Mouse (Mus musculus) CD4-positive, CD25-positive, alpha-beta regulatory T cell, adult 4 months (primary cell): ENCODE data around the gene Ccdc6. TPM values are rescaled to one million over a fixed set of nuclear protein-coding genes. Genes with fewer than 3 reads are reported as not detected.

Experiments
- ATAC-seq: one replicate; pipeline ENCODE4 v1.8.0; 2017
- polyA plus RNA-seq, 2 experiments: library from polyadenylated mRNA; unstranded; fragments of 100-300 nt; shearing (Covaris generic); gene quantifications; one replicate each; pipeline ENCODE4 v1.2.1; 2017

The Ccdc6 gene
- polyA plus RNA-seq: 10 to 100 TPM; 28.7 to 30.9 TPM

DNA sequence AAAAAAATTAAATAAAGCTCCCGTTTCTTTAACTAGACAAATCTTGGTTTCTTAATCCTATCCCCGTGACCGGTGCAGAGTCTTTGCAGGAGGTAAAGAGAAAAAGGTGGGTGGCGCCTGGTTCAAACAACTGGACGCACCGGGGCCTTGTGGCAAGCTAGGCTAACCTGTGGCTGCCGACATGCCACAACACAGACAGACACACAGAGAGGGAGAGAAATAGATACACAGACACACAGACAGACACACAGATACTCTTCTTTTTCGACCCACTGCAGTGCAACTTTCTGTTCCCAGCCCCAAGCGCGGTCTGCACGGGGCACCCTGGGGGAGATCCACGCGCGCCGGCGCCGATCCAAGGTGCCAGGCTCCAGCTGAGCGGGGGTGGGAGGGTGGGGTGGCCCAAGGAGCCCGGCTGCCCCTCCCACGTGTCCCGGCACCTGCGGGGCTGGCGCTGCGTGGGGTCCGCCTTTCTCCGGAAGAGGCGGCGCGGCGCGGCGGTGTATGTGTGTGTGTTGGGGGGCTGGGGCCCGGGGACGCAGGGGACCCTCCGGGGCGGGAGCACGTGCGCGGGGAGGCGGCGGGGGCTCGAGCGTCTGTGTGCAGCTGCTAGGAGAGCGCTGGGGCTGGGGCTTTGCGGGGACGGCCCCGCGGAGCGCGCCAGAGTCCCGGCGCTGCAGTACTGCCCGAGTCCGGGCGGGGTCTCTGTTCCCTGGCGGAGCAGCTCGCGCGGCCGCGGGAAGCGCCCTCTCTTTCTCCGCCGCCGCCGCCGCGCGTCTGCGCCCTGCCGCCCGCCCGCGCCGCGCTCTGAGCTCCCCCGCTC is at the start of gene Ccdc6:
Gene Ccdc6 (plus strand): TSS at position 756 of the 823 bp plus-strand sequence.
- ATAC-seq: peak; percentile 76

DNA sequence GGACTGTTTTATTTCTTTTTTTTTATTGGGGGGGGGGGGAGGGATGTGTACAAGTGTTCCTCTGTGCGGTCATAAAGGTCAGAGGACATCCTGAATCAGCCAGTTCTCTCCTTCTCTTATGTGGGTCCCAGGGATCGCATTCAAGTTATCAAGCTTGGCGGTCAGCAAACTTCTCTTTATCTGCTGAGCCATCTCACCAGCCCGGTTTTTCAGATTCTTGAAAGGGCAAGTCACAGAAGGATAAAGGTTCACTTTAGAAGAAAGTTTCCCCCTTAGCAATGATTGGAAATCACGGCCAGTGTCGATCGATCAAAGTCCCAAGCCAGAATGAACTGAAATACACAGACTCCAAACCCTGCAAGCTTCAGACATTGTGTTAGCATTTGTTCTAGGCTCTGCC is 47.1 kb upstream of the Ccdc6 start:
- no peak for ATAC-seq

DNA sequence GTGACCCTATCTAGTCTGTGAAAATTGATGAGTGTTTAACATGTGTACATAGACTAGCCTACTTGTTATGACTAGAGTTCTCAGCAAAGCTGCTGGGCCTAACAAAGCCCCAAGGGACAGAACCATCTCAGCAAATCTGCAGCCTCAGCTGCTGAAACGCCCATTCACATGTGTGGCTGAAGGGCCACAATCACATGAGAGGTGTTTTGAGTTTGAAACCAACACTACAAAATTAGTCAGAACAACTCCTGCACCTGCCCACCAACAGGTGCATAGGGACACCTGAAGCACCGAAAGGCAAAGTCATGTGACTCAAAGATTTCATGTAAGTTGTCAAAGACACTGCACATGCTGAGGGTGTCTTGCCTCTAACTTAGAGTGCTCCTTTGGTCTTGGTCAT is 41.6 kb upstream of the Ccdc6 start:
- no peak for ATAC-seq

DNA sequence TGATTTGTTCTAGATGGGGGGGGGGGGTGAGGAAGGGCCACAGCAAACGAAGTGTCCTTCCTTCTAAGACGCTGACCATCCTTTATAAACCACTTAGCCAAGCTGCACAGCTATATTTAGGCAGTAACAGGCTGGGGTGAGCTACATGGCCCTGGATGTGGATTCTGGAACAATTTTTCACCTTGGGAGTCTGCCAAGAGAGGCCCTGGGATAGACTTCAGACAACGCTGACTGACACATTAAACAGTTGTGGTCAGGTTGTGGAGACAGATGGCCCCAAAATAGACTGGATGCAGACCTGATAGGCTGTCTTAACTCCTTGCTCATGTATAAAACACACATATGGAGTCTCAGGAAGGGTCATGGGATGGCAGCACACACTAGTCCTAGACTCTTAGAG is 39.9 kb upstream of the Ccdc6 start:
- no peak for ATAC-seq

DNA sequence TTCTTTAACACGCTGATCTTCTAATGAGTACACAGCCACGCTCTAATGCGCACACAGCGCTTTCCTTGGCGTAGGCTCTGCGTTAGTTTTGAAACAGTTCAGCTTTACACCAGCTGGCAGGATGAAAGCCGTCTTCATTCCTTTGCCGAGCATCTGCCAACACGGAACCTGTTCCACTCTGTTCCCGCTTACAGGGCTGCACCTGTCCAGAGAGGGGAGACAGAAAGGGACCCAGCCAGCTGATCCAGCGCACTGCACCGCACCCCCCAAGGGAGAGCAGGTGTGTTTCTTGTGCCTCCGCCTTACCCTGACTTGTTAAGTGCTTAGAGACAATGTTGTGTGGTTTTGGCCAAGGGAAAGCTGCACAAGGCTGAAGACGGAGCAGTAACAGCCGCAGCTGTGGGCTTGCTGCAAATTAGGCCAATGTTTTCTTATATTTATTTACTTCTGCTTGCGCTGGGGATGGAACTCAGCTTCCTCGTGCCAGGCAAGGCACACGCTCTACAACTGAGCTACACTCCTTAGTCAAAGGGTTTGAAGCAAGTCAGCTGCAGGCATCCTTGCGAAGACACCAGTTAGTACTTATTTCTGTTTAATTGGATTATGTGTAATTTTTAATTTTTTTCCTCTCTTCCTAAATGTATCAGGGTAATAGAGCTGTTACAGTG is 36.8 kb upstream of the Ccdc6 start:
- no peak for ATAC-seq

DNA sequence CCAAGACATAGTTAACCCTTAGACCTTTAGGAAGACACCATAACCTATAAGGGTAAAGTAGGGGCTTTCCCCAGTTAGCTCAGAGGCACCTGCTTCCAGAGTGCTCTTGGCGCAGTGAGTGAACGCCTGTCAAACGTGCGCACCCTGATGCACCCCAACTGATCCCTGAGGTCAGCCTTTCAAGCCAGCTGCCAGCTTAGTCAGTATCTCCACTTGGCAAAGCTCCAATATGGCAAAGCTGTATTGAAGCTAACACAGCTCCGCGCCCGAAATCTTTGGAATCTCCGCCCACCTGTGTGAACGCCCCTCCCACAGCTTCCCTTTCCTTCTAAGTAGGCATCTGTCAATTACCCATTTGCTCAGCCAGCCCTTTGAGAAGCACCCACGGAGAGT is 36.2 kb upstream of the Ccdc6 start:
- no peak for ATAC-seq

DNA sequence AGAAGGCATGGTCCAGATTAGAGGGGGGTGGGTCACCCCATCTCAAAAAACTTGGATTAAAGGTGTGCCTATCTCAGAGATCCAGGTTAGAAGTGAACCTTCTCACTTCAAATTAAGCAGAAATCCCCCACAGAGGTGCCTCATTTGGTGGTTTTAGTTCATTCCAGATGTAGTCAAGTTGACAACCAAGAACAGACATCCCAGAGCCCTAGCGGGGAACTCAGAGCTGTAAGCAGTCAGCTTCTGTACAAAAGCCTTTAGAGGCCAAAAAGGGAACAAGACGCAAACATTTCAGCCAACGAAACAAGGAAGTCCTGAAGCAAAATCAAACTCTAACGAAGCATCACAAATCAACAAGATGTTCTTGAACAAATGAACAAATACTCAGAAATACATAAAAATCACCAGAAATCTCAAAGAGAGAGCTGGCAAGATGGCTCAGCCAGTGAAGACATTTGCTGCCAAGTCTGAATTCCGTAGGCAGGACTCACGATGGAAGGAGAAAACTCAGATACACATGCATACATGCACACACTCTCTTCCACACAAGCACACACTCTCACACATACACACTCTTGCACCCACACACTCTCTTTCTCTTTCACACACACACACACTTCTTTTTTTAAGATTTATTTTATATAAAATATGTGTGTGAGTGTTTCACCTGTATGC is 32.9 kb upstream of the Ccdc6 start:
- ATAC-seq: no peak

DNA sequence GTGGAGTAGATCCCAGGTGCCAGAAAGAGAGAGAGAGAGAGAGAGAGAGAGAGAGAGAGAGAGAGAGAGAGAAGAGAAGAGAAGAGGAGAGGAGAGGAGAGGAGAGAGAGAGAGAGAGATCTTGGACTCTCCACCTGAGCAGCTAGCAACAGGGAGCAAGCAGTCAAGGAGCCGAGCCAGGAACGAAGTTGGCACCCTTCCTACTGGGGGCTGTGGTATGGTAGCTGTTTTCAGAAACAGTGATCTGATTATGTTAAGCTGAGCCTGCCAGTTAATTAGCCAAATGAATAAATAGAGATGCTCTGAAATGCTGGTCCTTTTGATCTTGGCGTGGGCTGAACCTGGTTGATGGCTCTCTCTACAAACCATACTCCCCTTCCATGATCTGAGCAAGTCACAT is 31.7 kb upstream of the Ccdc6 start:
- ATAC-seq: no peak

DNA sequence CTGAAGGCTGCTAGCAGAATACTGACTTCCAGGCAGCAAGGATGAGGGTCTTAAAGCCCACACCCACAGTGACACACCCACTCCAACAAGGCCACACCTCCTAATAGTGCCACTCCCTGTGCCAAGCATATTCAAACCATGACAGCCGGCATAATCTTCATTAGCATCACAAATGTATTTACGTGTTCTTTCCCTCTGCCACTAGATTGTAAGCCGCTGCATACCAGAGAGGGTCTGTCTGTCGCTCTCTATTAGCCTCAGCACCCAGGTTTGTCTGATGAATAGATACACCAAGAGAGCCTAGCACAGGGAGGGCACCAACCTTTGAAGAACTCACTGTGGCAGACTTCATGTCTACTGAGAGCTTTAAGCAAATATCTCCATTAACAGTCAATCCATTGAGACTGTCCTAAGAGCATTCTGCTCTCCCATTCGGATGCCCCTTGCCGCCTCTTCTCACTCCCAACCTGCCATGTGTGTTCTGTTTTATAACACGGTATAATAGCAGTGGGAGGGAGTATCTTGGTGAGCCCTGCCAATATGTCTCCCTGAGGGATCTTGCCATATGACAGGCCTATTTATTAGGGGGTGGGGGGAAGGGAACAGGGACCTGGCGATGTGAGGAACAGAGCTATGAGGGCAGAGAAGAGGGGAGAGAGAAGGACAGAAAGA is 30.3 kb upstream of the Ccdc6 start:
- ATAC-seq: no peak

DNA sequence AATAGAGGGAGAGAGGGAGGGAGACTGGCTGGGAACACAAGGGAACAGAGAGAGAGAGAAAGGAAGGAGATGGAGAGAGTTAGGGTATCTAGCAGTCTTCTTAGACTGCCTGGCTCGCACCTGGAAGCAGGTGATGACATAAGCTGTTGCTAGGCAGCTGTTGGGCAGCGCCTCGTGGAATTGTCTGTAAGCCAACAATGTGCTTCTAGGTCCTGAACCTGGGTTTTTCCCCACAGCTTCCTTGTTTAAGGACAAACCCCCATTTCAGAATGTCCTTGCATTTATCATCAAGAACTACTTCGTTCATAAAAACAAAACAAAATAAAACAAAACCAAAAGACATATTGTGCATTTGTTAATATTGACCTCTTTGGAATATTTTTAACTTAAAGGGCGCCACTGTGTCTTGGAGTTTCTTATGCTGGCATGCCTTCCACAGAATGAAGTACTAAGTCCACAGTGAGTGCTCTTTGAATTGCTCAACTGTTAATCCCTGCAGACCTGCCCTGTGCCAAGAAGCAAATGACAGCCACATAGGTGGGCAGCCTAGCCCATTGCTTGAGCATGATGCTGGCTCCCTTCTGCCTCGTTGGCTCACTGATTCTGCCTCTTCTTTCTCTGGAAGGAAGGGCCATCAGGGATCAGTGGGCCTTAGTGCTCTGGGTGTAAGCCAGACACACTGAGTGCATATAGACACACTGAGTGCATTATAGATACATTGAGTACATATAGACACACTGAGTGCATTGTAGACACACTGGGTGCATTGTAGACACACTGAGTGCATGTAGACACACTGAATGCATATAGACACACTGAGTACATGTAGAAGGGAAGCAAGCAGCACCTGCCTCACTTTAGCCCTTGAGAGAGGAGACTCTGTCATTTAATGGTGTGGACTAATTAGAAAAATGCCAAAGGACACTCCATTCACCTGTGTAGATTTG is 29.5 kb upstream of the Ccdc6 start:
- no peak for ATAC-seq

DNA sequence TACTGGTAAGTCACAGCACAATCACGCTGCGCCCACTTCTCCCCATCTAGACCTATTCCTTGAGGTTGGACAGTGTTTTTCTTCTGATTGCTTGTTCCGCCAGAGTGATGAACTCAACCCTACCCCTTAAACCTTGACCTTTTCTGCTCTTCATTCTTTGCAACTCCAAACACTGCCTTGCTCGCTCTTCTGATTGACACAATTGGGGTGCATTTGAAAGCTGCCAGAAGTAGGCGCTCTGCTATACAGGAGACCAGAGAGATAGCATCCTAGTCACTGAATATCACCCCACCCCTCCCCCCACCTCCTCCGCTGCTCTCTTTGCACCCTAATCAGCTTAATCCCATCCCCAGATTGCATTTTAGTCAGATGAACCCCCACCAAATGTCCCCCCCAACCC is 27.6 kb upstream of the Ccdc6 start:
- ATAC-seq: no peak

DNA sequence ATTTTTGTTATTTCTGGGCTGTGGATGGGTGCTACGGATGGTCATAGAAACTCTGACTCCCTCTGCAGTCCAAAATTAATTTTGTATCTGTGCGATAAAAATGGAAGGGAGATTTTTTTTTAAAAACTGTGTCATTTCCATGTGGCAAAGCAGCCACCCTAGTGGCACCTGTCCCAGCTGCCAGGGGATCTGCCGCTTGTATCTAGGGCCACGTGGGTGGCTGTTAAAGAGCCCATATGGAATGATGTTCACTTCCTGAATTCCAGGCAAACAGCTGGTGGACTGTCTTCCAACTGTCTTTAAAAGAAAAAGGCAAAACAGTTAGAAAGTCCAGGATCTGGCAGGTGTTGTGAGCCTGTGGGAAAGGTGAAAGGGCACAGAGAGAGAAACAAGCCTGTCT is 25.6 kb upstream of the Ccdc6 start:
- ATAC-seq: no peak

DNA sequence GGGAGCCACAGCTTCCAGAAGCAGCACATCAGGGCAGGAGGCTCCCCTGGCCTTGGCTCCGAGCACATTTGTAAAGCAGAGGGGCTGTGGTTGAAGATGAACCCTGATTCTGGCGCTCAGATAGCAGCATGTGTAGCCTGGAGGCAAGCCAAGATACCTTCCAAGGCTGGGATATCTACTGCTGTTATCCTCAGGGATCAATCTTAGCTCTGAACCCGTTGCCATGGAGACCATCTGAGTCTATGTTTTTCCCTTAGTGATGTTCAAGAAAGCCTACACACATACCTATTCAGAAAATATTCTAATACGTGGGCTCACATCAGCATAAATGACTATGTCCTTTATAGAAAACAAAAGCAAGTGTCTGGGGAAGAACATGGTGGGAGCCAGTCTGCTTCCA is 19.5 kb upstream of the Ccdc6 start:
- ATAC-seq: no peak

DNA sequence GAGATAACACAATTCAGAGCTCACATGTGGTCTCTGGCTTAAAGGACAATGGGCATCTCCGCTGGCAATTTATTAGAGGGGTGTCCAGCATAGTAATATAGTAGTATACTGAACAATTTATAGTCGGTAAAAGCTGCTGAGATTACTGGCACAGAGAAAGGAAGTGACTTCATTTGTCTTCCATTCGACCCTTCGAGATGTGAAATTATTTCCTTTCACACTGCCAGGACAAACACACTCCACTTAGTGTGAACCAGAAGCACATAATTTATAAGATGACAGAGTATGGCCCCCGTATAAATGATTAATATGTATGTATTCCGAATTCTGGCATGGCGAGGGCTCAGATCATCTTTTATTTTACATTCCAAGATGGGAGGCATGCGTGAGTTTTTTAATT is 16.0 kb upstream of the Ccdc6 start:
- no peak for ATAC-seq

DNA sequence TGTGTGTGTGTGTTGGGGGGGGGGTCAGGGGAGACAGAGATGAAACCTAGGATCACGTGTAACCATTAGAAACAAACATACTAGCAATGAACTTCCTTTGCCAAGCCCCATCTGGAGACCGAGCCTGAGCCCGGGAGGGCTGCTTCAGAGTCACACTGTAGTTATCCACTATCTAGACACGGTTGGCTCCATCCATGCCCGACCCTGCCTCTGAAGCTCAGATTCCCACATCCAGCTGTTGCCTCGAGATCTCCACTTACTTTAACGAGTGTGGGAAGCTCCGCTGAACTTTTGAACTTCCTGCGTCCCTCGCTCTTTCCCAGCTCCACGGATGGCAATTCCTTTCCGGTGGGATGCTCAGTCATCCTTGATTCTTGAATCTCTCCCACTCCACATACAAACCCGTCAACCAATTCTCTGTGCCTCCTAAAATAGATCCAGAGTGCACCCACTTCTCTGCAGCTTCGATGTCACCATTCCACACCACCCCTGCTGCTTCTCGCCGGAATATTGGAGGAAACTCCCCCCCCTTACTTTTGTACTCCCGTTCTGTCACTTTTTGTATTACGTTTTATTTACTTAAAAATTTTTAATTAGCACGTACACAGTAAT is 15.3 kb upstream of the Ccdc6 start:
- ATAC-seq: no peak

DNA sequence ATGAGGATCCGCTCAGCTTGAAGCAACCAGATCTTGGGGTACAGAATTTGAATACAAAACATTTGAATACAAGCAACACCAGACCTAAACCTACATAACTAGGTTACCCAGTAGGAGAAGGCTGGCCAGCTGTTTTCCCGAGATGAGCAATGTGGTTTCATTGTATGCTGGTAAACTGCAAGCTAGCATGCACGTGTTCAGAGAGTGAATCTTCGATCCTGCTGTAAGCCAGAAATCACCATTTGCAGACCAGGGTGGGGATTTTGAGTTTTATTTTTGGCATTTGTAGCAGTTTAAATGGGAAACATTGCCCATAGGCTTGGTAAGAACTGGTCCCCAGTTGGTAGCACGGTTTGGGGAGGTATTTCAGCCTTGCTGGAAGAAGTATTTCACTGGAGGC is 13.7 kb upstream of the Ccdc6 start:
- ATAC-seq: no peak

DNA sequence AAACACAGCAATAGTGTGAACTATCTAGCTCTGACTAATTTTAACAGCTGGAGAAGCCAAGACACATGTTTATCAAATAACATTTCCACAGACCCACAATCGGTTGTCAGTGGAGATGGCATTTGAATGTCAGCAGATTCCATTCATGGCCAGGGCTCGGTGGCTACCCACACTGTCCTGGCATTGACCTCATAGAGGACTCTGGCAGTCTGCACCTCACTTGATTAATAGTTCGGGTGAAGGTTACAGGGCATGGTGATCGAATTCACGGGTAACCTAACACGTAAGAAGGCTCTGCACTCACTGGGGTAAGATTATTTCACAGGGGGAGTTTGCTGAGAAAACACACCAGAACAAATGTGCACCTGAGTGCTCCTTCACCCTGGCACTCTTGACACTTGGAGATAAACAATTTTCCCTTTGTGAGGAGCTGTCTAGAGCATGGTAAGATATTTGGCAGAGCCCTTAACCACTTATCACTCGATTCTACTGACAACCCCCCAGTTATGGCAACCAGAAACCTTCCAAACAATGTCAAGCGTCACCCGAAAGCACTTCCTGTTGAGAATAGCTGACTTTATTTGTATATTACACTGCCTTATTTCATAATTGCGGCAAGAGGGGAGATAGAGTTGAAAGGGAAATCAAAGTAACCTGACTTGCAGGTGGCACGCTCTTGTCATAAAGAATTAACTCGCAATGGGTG is 11.5 kb upstream of the Ccdc6 start:
- no peak for ATAC-seq

DNA sequence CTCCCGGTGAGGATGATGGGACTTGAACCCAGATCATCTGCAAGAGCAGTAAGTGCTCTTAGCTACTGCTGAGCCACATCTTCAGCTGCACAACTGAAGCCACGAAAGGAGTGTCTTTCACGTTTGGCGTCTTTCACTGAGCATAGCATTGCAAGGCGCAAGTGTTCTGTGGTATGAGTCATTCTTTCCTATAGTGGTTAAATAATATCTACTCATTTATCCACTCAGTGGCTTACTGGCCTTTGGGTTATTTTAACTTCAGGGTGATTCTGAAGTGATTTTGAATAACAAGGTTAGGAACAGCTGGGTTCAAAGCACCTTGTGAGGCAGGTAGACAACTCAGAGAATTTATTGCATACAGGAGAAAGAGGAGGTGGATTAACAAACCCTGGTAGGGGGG is 8.1 kb upstream of the Ccdc6 start:
- peak; percentile 92 for ATAC-seq

DNA sequence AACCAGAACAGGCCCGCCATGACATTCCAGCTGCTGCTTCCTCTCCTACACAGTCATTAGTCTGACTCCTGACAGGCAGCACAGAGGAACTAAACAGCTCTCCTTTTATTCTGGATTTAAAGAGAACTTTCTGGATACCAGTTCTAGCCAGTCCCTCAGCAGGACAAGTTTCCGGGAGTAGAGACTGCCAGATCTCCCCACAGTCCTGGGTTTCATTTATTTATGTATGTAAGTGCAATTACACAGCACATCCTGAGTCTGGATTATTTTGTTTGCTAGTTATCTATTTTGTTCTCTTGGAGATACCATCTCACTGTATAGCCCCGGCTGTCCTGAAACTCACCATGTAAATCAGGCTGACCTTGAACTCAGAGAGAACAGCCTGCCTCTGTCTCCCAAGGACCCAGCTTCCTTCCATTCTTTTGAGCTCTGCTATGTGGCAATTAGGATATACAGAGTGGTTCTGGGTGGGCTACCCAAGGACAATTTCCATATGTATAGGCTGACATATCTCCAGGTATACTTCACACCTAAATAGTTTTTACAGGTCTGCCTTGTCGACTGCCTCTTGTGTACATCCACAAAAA is 5.0 kb upstream of the Ccdc6 start:
- no peak for ATAC-seq

DNA sequence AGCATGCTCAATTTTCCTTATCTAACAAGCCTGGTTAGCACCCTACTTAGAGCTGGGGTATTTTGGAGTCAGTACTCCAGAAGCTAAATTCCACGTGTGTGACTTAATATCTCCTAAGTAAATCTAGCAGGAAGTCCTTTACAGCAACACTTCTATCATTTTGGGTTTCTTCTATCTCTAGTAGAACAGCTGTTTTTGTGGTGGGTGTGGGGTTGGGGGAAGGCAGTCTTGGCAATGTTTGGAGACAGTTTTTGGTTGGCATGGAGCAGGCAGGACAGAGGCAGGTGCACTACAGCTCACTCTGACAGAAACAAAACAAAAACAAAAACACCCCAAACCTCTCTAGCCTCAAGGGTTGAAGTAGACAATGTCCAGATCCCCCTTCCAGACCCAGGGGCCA is 3.1 kb upstream of the Ccdc6 start:
- no peak for ATAC-seq
